Mouse (Mus musculus) lung, postnatal 36 days (tissue): ENCODE measurements at regions not wholly inside any gene's neighbourhood (a gene's known extent, or its start where the extent isn't known, plus 50 kb on each side); places are given as distances from the start of the nearest gene placed in this dataset.

Experiments used
- DNase-seq: peaks from one replicate; pipeline ENCODE4 v3.0.0; 2022; ENCODE audit warnings: mixed read lengths

GRCm38 (mm10) chrX:142552196-142552595 lies 129.0 kb upstream of the Tmem164 start:
- DNase-seq, result no peak

- peak; percentile 58 for DNase-seq
Measured at GRCm38 (mm10) chrX:142554161-142554560, 127.0 kb upstream of the Tmem164 start.

GRCm38 (mm10) chrX:142557496-142557895 lies 123.7 kb upstream of the Tmem164 start:
- DNase-seq, result no peak

GRCm38 (mm10) chrX:142560209-142560912 lies 120.8 kb upstream of the Tmem164 start:
- DNase-seq, result no peak

GRCm38 (mm10) chrX:142561788-142562187 lies 119.4 kb upstream of the Tmem164 start:
- no peak for DNase-seq

- no peak for DNase-seq
Measured at GRCm38 (mm10) chrX:142564186-142564585, 117.0 kb upstream of the Tmem164 start.

GRCm38 (mm10) chrX:142571772-142572171 lies 109.4 kb upstream of the Tmem164 start:
- DNase-seq, result no peak

GRCm38 (mm10) chrX:142574022-142574421 lies 107.2 kb upstream of the Tmem164 start:
- no peak for DNase-seq

- DNase-seq, result no peak
Measured at GRCm38 (mm10) chrX:142574945-142575710, 106.1 kb upstream of the Tmem164 start.

GRCm38 (mm10) chrX:142576127-142576526 lies 105.1 kb upstream of the Tmem164 start:
- no peak for DNase-seq

- no peak for DNase-seq
Measured at GRCm38 (mm10) chrX:142577449-142578081, 103.6 kb upstream of the Tmem164 start.

- no peak for DNase-seq
Measured at GRCm38 (mm10) chrX:142585281-142585680, 95.9 kb upstream of the Tmem164 start.

- DNase-seq, result no peak
Measured at GRCm38 (mm10) chrX:142599377-142599776, 81.8 kb upstream of the Tmem164 start.

- DNase-seq, result no peak
Measured at GRCm38 (mm10) chrX:142600782-142601181, 80.4 kb upstream of the Tmem164 start.

GRCm38 (mm10) chrX:142605088-142605487 lies 76.1 kb upstream of the Tmem164 start:
- DNase-seq, result no peak

GRCm38 (mm10) chrX:142606595-142607205 lies 74.5 kb upstream of the Tmem164 start:
- DNase-seq, result no peak

GRCm38 (mm10) chrX:142616189-142616872 lies 64.9 kb upstream of the Tmem164 start:
- no peak for DNase-seq

- no peak for DNase-seq
Measured at GRCm38 (mm10) chrX:142618389-142618788, 62.8 kb upstream of the Tmem164 start.

- no peak for DNase-seq
Measured at GRCm38 (mm10) chrX:142623359-142623758, 57.8 kb upstream of the Tmem164 start.

- no peak for DNase-seq
Measured at GRCm38 (mm10) chrX:142623882-142624281, 57.3 kb upstream of the Tmem164 start.
